Mouse (Mus musculus): Measurements from ENCODE around the gene Vmn1r197. TPM values are rescaled to one million over a fixed set of nuclear protein-coding genes. Genes with fewer than 3 reads are reported as not detected.

Gene Vmn1r197
- polyA plus RNA-seq (2012; ENCODE audit: low replicate concordance): not detected in 2 replicates

DNA sequence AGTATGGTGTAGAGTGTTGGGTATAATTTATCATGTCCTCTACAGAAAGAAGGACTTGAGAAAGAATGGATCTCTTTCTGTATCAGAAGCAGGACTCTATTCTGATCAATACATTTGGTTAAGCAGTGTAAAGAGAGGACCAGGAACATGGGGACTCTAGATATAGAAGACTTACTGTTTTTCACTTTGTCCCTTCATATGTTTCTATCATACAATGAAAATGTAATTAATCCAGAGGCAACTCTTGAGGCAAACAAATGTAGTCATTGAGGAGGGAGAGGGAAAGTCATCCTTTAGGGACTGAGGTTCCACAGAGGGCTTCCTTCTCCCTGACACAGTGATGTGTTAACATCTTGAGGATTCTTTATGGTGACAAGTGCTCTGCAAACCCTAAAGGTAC is at the start of gene Vmn1r197:
Gene Vmn1r197, plus strand, starts transcription at position 301 of the 400 bp plus-strand sequence.

DNA sequence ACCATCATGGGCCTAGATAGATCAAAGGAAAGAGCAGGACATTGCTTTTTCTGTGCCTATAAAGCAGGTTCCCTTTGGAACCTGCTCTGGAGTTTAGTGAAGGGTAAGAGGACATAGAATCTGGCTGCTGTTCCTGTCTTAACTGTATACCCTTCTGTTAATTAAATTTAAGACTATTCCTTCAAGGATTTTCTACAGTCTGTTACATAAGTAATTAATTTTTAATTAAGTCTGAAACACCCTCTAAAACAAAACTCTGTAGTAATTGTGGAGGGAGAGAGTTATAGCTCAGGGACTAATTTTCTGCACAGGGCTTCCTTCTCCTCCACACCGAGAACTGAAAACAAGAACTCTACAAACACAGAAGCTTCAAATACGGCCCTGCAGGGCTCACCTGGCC is 34.8 kb upstream of the Vmn1r197 start, which contains the start of gene Vmn1r196:
Gene Vmn1r196, plus strand, starts transcription at position 301 of the 400 bp plus-strand sequence.

DNA sequence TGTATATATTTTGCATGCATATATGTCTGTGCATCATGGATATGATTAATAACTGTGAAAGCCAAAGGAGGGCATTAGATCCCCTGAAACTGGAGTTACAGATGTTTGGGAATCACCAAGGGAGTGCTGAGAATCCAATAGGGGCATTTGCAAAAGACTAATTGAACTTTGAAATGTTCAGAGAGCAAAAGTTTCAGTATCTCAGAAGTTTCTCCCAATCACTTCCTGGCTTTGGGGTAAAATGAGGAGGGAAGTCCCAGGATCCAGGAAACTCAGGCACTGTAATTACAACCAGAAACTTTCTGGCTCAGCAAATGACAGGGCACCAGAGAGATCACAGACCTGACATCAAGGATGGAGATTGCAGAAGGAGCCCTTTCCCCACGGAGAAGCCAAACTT is 25.7 kb downstream of the Vmn1r197 start, which contains the start of gene Vmn1r198:
Gene Vmn1r198, plus strand, starts transcription at position 301 of the 400 bp plus-strand sequence.

DNA sequence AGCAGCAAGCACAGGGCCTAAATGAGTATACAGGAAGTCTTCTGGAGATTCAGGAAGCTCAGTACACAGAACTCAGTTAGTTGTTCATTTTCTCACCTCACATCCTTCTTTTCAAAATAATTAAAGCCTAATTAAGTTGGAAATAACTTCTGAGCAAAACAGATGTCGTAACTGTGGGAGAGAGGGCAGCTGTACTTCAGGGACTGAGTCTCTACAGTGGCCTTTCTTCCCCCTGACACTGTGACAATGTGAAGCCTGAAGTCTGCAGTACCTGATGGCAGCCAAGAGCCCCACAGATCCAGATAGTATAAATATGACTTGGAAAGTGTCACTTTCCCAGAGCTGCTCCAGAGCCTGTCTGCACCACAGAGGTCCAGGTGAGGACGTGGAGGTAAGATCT is 55.1 kb downstream of the Vmn1r197 start, which contains the start of gene Vmn1r199:
Gene Vmn1r199, plus strand, starts transcription at position 301 of the 400 bp plus-strand sequence.

Other genes with a start within 250 kb of the Vmn1r197 start
- not detected in 2 replicates for gene Vmn1r188, start 240.1 kb upstream of the Vmn1r197 start, polyA plus RNA-seq (2012; ENCODE audit: low replicate concordance)
- gene Vmn1r189, start 218.8 kb upstream of the Vmn1r197 start, polyA plus RNA-seq (2012; ENCODE audit: low replicate concordance): not detected in 2 replicates
- not detected in 2 replicates for gene Vmn1r191, start 140.6 kb upstream of the Vmn1r197 start, polyA plus RNA-seq (2012; ENCODE audit: low replicate concordance)
- gene Vmn1r192, start 133.4 kb upstream of the Vmn1r197 start, polyA plus RNA-seq (2012; ENCODE audit: low replicate concordance): not detected in 2 replicates
- gene Vmn1r193, start 101.4 kb upstream of the Vmn1r197 start, polyA plus RNA-seq (2012; ENCODE audit: low replicate concordance): not detected in 2 replicates
- gene Vmn1r194, start 80.4 kb upstream of the Vmn1r197 start, polyA plus RNA-seq (2012; ENCODE audit: low replicate concordance): not detected in 2 replicates
- not detected in 2 replicates for gene Vmn1r195, start 54.1 kb upstream of the Vmn1r197 start, polyA plus RNA-seq (2012; ENCODE audit: low replicate concordance)
- not detected in 2 replicates for gene Vmn1r196, start 34.7 kb upstream of the Vmn1r197 start, polyA plus RNA-seq (2012; ENCODE audit: low replicate concordance)
- not detected in 2 replicates for gene Vmn1r198, start 25.8 kb downstream of the Vmn1r197 start, polyA plus RNA-seq (2012; ENCODE audit: low replicate concordance)
- gene Vmn1r199, start 55.2 kb downstream of the Vmn1r197 start, polyA plus RNA-seq (2012; ENCODE audit: low replicate concordance): not detected in 2 replicates
- not detected in 2 replicates for gene Vmn1r200, start 65.8 kb downstream of the Vmn1r197 start, polyA plus RNA-seq (2012; ENCODE audit: low replicate concordance)
- not detected in 2 replicates for gene Vmn1r201, start 147.3 kb downstream of the Vmn1r197 start, polyA plus RNA-seq (2012; ENCODE audit: low replicate concordance)
- gene Vmn1r202, start 180.8 kb downstream of the Vmn1r197 start, polyA plus RNA-seq (2012; ENCODE audit: low replicate concordance): not detected in 2 replicates
- not detected in 2 replicates for gene Vmn1r203, start 193.5 kb downstream of the Vmn1r197 start, polyA plus RNA-seq (2012; ENCODE audit: low replicate concordance)
- 0.27 TPM in 1 of 2 replicates, not detected in the other for gene Vmn1r204, start 228.6 kb downstream of the Vmn1r197 start, polyA plus RNA-seq (2012; ENCODE audit: low replicate concordance)

All from leukemia stem cell, adult 10-12 weeks (primary cell).